Mouse (Mus musculus) limb, embryonic 14.5 days (tissue): ENCODE results near the gene St3gal6. TPM values are rescaled to one million over a fixed set of nuclear protein-coding genes. Genes with fewer than 3 reads are reported as not detected.

Experiments
- ATAC-seq: fragments of 200-750 bp; cut with Nextera tagmentation; 2 replicates; pipeline ENCODE4 v1.8.0; 2017; ENCODE audit warnings: low read depth, moderate number of reproducible peaks, moderate TSS enrichment; ENCODE audit not compliant: low FRiP score
- DNase-seq: peaks from one replicate; pipeline ENCODE4 v3.0.0-alpha.2; 2015; ENCODE audit warnings: low spot score
- H3K27ac ChIP-seq: fragments of 300-500 bp; sonication (generic); replicated peaks from 2 replicates; pipeline ENCODE4 v1.5.1; 2014; ENCODE audit warnings: low read depth, mild to moderate bottlenecking, low read length, moderate library complexity, mixed read lengths
- H3K27me3 ChIP-seq: fragments of 300-500 bp; sonication (generic); 2 replicates; pipeline ENCODE4 v1.6.1; 2014; ENCODE audit warnings: low read length, mixed read lengths; ENCODE audit not compliant: control insufficient read depth, insufficient read depth
- H3K36me3 ChIP-seq: fragments of 300-500 bp; sonication (generic); 2 replicates; pipeline ENCODE4 v1.6.1; 2014; ENCODE audit warnings: mild to moderate bottlenecking, low read length, moderate library complexity, mixed read lengths; ENCODE audit not compliant: control insufficient read depth, insufficient read depth
- H3K4me1 ChIP-seq: fragments of 300-500 bp; sonication (generic); 2 replicates; pipeline ENCODE4 v1.6.1; 2014; ENCODE audit warnings: antibody characterized with exemption, low read length, mixed read lengths; ENCODE audit not compliant: control insufficient read depth, insufficient read depth
- H3K4me2 ChIP-seq: fragments of 300-500 bp; sonication (generic); replicated peaks from 2 replicates; pipeline ENCODE4 v1.6.1; 2014; ENCODE audit warnings: low read depth, mild to moderate bottlenecking, low read length, moderate library complexity; ENCODE audit not compliant: severe bottlenecking
- H3K4me3 ChIP-seq: fragments of 300-500 bp; sonication (generic); replicated peaks from 2 replicates; pipeline ENCODE4 v1.5.1; 2014; ENCODE audit warnings: low read length
- H3K9ac ChIP-seq: fragments of 300-500 bp; sonication (generic); 2 replicates; pipeline ENCODE4 v1.6.1; 2014; ENCODE audit warnings: mild to moderate bottlenecking, low read depth, low read length, moderate library complexity; ENCODE audit not compliant: severe bottlenecking
- H3K9me3 ChIP-seq: fragments of 300-500 bp; sonication (generic); 2 replicates; pipeline ENCODE4 v1.6.1; 2016; ENCODE audit warnings: low read length; ENCODE audit not compliant: control insufficient read depth
- POLR2A ChIP-seq: fragments of 200-500 bp; IDR thresholded peaks from 2 replicates; pipeline ENCODE4 v1.8.0; 2012; ENCODE audit warnings: inconsistent platforms, mild to moderate bottlenecking, moderate library complexity, borderline replicate concordance; ENCODE audit not compliant: insufficient read depth, insufficient read length; ENCODE audit errors: extremely low read depth
- WGBS: fragments of 180-500 bp; shearing (Covaris S2); extraction: QIAGEN DNeasy Blood & Tissue Kit; methylation state at CpG from one replicate; pipeline ENCODE4 v1.1.7; 2014; 5-methylcytosine and 5-hydroxymethylcytosine counted together
- polyA plus RNA-seq, 2 experiments: library from polyadenylated mRNA; depleted of rRNA in 1 of 2; stranded (reverse) in 1 of 2; unstranded in 1 of 2; fragments of >200 nt; fragmentation: Nextera tagmentation in 1 of 2; extraction: Ambion mirVana in 1 of 2; gene quantifications; 2 replicates each; pipeline versions ENCODE4 v1.2.1 to v1.2.3; 2012 to 2014

Gene St3gal6
- polyA plus RNA-seq, 2 experiments: 12.8 to 15.2 TPM

- peaks cover 16% of the 10 kb centered on the region for H3K4me1 ChIP-seq
- H3K4me3 ChIP-seq: no peak overlapping the region
- no peak for ATAC-seq
- H3K36me3 ChIP-seq: peaks cover 6% of the 10 kb centered on the region
- H3K4me2 ChIP-seq: no peak overlapping the region
- no peaks in the 10 kb centered on the region for H3K27me3 ChIP-seq
- no peak overlapping the region for H3K27ac ChIP-seq
- no peak for DNase-seq
- no peaks in the 10 kb centered on the region for H3K9me3 ChIP-seq
- H3K9ac ChIP-seq: no peak overlapping the region
- TF ChIP-seq POLR2A: no peak
Measured at GRCm38 (mm10) chr16:58496791-58497190, 27.3 kb downstream of the St3gal6 start.

GRCm38 (mm10) chr16:58487861-58488260 is 36.2 kb downstream of the St3gal6 start:
- WGBS: 91% methylated on average over 6 of the region's 6 CpGs
- peaks cover 13% of the 10 kb centered on the region for H3K36me3 ChIP-seq
- H3K27ac ChIP-seq: no peak overlapping the region
- H3K4me1 ChIP-seq: no peaks in the 10 kb centered on the region
- H3K4me3 ChIP-seq: no peak overlapping the region
- no peaks in the 10 kb centered on the region for H3K9me3 ChIP-seq
- no peak overlapping the region for H3K4me2 ChIP-seq
- TF ChIP-seq POLR2A: no peak
- no peak for DNase-seq
- no peaks in the 10 kb centered on the region for H3K27me3 ChIP-seq
- no peak overlapping the region for H3K9ac ChIP-seq
- no peak for ATAC-seq

- H3K36me3 ChIP-seq: peaks cover 11% of the 10 kb centered on the region; the same call in 1 of the 2 replicates
- 61% methylated on average over 3 of the region's 3 CpGs for WGBS
- DNase-seq: no peak
- no peak overlapping the region for H3K9ac ChIP-seq
- ATAC-seq: no peak
- H3K9me3 ChIP-seq: no peaks in the 10 kb centered on the region
- no peak overlapping the region for H3K4me2 ChIP-seq
- H3K27me3 ChIP-seq: no peaks in the 10 kb centered on the region
- no peak for TF ChIP-seq POLR2A
- no peaks in the 10 kb centered on the region for H3K4me1 ChIP-seq
- no peak overlapping the region for H3K27ac ChIP-seq
- H3K4me3 ChIP-seq: no peak overlapping the region
Measured at GRCm38 (mm10) chr16:58482296-58482695, 41.7 kb downstream of the St3gal6 start.

- Histone ChIP-seq H3K9ac (no peak overlapping the region), H3K27me3 (no peaks in the 10 kb centered on the region), H3K9me3 (no peaks in the 10 kb centered on the region), H3K27ac (no peak overlapping the region), H3K4me1 (no peaks in the 10 kb centered on the region), H3K4me2 (no peak overlapping the region), H3K36me3 (peaks cover 11% of the 10 kb centered on the region; the same call in 1 of the 2 replicates), H3K4me3 (no peak overlapping the region)
- no peak for TF ChIP-seq POLR2A
- ATAC-seq (no peak), DNase-seq (no peak)
- WGBS: 78% methylated on average over 5 of the region's 5 CpGs
Measured at GRCm38 (mm10) chr16:58481906-58482270, 42.2 kb downstream of the St3gal6 start.

DNA sequence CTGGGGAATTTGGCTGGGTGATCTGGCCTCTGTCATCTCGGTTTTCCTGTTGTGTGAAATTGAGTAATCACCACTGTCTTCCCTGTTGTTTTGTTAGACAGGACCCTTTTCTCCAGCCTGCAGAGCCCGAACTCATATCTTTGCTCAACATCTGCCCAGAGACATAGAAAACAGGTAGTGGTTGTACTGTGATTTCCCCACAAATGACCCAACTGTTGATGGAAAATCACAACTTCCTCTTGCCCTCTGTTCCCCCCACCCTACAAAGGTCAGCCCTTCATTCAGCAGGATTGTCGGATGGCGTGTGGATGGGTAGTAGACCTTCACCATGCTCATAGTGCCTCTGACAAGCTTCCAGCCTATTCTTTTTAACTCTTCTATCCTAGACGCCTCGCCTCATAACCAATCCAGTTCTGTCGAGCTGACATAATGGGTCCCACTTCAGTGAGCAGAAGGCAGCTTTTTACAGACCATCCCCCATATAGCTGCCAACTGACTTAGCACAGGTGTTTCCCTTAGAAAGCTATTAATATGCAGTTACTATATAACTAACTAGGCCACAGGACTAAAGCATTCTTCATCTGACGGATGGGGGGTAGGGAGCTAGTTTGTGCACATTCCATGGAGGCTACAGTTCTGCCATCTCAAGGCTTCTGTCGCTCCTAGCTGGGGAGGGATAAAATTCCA is 42.7 kb downstream of the St3gal6 start:
- Histone ChIP-seq H3K27ac (no peak overlapping the region), H3K4me1 (no peaks in the 10 kb centered on the region), H3K9ac (no peak overlapping the region), H3K36me3 (peaks cover 11% of the 10 kb centered on the region; the same call in 1 of the 2 replicates), H3K4me3 (no peak overlapping the region), H3K27me3 (no peaks in the 10 kb centered on the region), H3K4me2 (no peak overlapping the region), H3K9me3 (no peaks in the 10 kb centered on the region)
- DNase-seq: no peak
- WGBS: 74% methylated on average over 9 of the region's 9 CpGs
- no peak for ATAC-seq
- TF ChIP-seq POLR2A: no peak
